ENCODE assay signal across 14 mouse cellular contexts in the genomic region with DNA sequence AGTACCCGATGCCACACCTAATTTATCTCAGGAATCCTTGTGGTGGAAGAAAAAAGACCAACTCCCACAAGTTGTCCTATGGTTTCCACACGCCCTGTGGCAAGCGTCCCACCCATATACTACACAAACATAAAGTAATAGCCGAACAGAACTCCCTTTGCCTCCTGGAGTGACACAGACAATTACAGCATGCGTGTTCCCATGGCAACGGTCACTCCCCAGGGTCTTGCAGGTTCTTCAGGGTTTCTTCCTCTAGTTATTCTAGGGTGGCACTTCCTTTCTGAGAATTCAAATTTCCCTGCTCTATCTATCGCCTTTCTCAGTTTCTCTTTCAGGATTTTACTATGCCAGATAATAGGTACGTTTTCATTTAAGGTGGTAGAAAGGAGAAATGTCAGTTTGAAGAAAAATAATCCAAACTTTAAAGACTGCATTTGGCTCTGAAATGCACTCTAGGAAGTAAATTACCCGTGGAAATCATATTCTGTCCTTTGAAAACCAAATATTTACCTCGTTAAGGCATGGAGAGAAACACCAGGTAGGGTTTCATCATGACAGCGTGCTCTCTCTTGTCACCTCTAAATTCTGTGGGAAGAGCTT. TPM values are rescaled to one million over a fixed set of nuclear protein-coding genes. Genes with fewer than 3 reads are reported as not detected.
DNase-seq lines count a peak whose midpoint lies in the region; ATAC-seq and TF ChIP-seq lines count a peak whose summit lies in the region.
"Had no signal": no experiment of that assay in that cellular context is flagged by ENCODE, and none has a peak within 500 bp of the region (broad histone marks: within the 10 kb centered on the region; RNA-seq: fewer than 3 reads in every experiment).

No protein-coding gene starts in this region.

- 44% methylated on average over 11 of the region's 11 CpGs for WGBS in liver, postnatal 0 days (ENCODE audit: insufficient replicate concordance)
- 58% methylated on average over 11 of the region's 11 CpGs for WGBS in intestine, embryonic 14.5 days
- whole genome bisulfite sequencing in heart, embryonic 11.5 days (ENCODE audit: insufficient replicate concordance) = 70% methylated on average over 11 of the region's 11 CpGs

- intact Hi-C loops in left cerebral cortex, postnatal 25 days (cut with DNase I) = no loop called here

- H3K4me3 ChIP-seq in liver, postnatal 0 days (ENCODE audit: low read depth, low read length) = no peak overlapping the region
- no peak overlapping the region for H3K4me3 ChIP-seq in ES-E14 (ENCODE audit: insufficient read depth in 1 of 2, low read depth in 1 of 2, low read length in 2 of 2, poor library complexity in 1 of 2, severe bottlenecking in 1 of 2)
- H3K4me3 ChIP-seq in intestine, embryonic 14.5 days (ENCODE audit: low read depth, low read length) = no peak overlapping the region
- H3K4me3 ChIP-seq in heart, embryonic 11.5 days (ENCODE audit: low read depth, low read length) = no peak overlapping the region
- H3K4me3 ChIP-seq: heart, embryonic 13.5 days; limb, embryonic 12.5 days; neural tube, embryonic 12.5 days had no signal

- no peak for ATAC-seq in liver, postnatal 0 days
- ATAC-seq in intestine, embryonic 14.5 days (replicated peaks; ENCODE audit: low FRiP score, low TSS enrichment, low read depth) = peak; percentile 81; the same call in 1 of the 2 replicates
- no peak for ATAC-seq in heart, embryonic 11.5 days (replicated peaks; ENCODE audit: insufficient number of reproducible peaks, low FRiP score, low TSS enrichment)

- in situ Hi-C loops in ES-E14 (cut with MboI; ENCODE audit: low sequenced_read_pairs in 2 of 2, unreplicated experiment in 2 of 2) = no loop called here

- peak overlapping the region; percentile 24; the same call in 1 of the 2 replicates for H3K4me2 ChIP-seq in liver, postnatal 0 days (ENCODE audit: low read depth, low read length)
- no peak overlapping the region for H3K4me2 ChIP-seq in intestine, embryonic 14.5 days (ENCODE audit: low read length)
- H3K4me2 ChIP-seq in heart, embryonic 11.5 days = no peak overlapping the region
- H3K4me2 ChIP-seq: heart, embryonic 13.5 days; limb, embryonic 12.5 days; neural tube, embryonic 12.5 days had no signal

- H3K27me3 ChIP-seq in liver, postnatal 0 days (ENCODE audit: insufficient read depth, low read length) = no peaks in the 10 kb centered on the region
- H3K27me3 ChIP-seq in intestine, embryonic 14.5 days (replicated peaks; ENCODE audit: control insufficient read depth, insufficient read depth, low read length) = no peaks in the 10 kb centered on the region
- H3K27me3 ChIP-seq in heart, embryonic 11.5 days (ENCODE audit: control insufficient read depth, insufficient read depth, low read length) = no peaks in the 10 kb centered on the region
- H3K27me3 ChIP-seq: heart, embryonic 13.5 days; limb, embryonic 12.5 days; neural tube, embryonic 12.5 days had no signal

- no peak for TF ChIP-seq EP300 in liver, postnatal 0 days (IDR thresholded peaks at IDR 0.05; ENCODE audit: low read depth)

- no peaks in the 10 kb centered on the region; the same call in 1 of the 2 replicates for H3K9me3 ChIP-seq in liver, postnatal 0 days (ENCODE audit: low read length)
- no peaks in the 10 kb centered on the region for H3K9me3 ChIP-seq in ES-E14 (ENCODE audit: control insufficient read depth, insufficient read depth, low read depth, low read length)
- 0 out of 2 replicates have a peak, but pooled peaks cover 2% of the 10 kb centered on the region for H3K9me3 ChIP-seq in intestine, embryonic 14.5 days (ENCODE audit: control insufficient read depth, low read length)
- H3K9me3 ChIP-seq in heart, embryonic 11.5 days (replicated peaks; ENCODE audit: control insufficient read depth, low read length) = no peaks in the 10 kb centered on the region
- H3K9me3 ChIP-seq: neural tube, embryonic 12.5 days had no signal

- no peak for TF ChIP-seq CTCF in liver, postnatal 0 days (IDR thresholded peaks at IDR 0.05; ENCODE audit: low read depth)

- no peak overlapping the region for H3K9ac ChIP-seq in liver, postnatal 0 days (replicated peaks)
- no peak overlapping the region for H3K9ac ChIP-seq in ES-E14 (ENCODE audit: insufficient read depth, low read depth, low read length, poor library complexity, severe bottlenecking)
- no peak overlapping the region for H3K9ac ChIP-seq in intestine, embryonic 14.5 days (ENCODE audit: low read length)
- no peak overlapping the region for H3K9ac ChIP-seq in heart, embryonic 11.5 days (ENCODE audit: low read depth, low read length)
- H3K9ac ChIP-seq: heart, embryonic 13.5 days; limb, embryonic 12.5 days; neural tube, embryonic 12.5 days had no signal

- H3K27ac ChIP-seq in liver, postnatal 0 days (ENCODE audit: low read depth) = no peak overlapping the region
- no peak overlapping the region for H3K27ac ChIP-seq in ES-E14 (ENCODE audit: insufficient read depth, low read depth, low read length, poor library complexity, severe bottlenecking)
- H3K27ac ChIP-seq in intestine, embryonic 14.5 days (ENCODE audit: low read depth) = no peak overlapping the region
- H3K27ac ChIP-seq in heart, embryonic 11.5 days (ENCODE audit: low read depth, low read length) = no peak overlapping the region
- H3K27ac ChIP-seq: heart, embryonic 13.5 days; limb, embryonic 12.5 days; macrophage; neural tube, embryonic 12.5 days had no signal

- peak; percentile 67 for DNase-seq in liver, postnatal 0 days
- DNase-seq in liver = no peak
- DNase-seq in ES-E14 (ENCODE audit: low read depth, low spot score) = peak; percentile 47
- DNase-seq in intestine, embryonic 14.5 days (ENCODE audit: low spot score) = no peak
- DNase-seq in spleen, postnatal 36 days (ENCODE audit: low spot score in 2 of 2) = peak; percentile 91 to 93
- DNase-seq in left cerebral cortex, postnatal 25 days (ENCODE audit: low spot score in 2 of 2) = no peak
- DNase-seq in left cerebral cortex, adult 11 months (ENCODE audit: low spot score) = no peak
- DNase-seq: embryo, embryonic 11 days; kidney, adult 9 months had no signal

- H3K36me3 ChIP-seq in liver, postnatal 0 days (replicated peaks; ENCODE audit: insufficient read depth, low read length) = no peaks in the 10 kb centered on the region
- H3K36me3 ChIP-seq in ES-E14 (ENCODE audit: control insufficient read depth, insufficient read depth, low read length, poor library complexity, severe bottlenecking) = no peaks in the 10 kb centered on the region
- no peaks in the 10 kb centered on the region for H3K36me3 ChIP-seq in intestine, embryonic 14.5 days (ENCODE audit: control insufficient read depth, insufficient read depth, low read length)
- H3K36me3 ChIP-seq in heart, embryonic 11.5 days (ENCODE audit: control insufficient read depth, insufficient read depth, low read length) = no peaks in the 10 kb centered on the region
- H3K36me3 ChIP-seq: heart, embryonic 13.5 days; limb, embryonic 12.5 days; neural tube, embryonic 12.5 days had no signal

- peaks cover 13% of the 10 kb centered on the region; the same call in 1 of the 2 replicates for H3K4me1 ChIP-seq in liver, postnatal 0 days (ENCODE audit: insufficient read depth)
- H3K4me1 ChIP-seq in ES-E14 (ENCODE audit: control insufficient read depth in 2 of 2, insufficient read depth in 2 of 2, low read length in 2 of 2, poor library complexity in 1 of 2) = peaks cover 0 to 7% of the 10 kb centered on the region in 2 experiments; a peak in 2 of 4 replicates
- H3K4me1 ChIP-seq in intestine, embryonic 14.5 days (replicated peaks; ENCODE audit: control insufficient read depth, insufficient read depth, low read length) = no peaks in the 10 kb centered on the region
- H3K4me1 ChIP-seq in heart, embryonic 11.5 days (ENCODE audit: control insufficient read depth, insufficient read depth, low read length) = no peaks in the 10 kb centered on the region
- H3K4me1 ChIP-seq: limb, embryonic 12.5 days; neural tube, embryonic 12.5 days had no signal

TF ChIP-seq in ES-E14, 5 proteins besides CTCF, POLR2A, EP300 and RAD21:
- TF ChIP-seq CHD2 (IDR thresholded peaks at IDR 0.05; ENCODE audit: low read depth, low read length) (no peak), HCFC1 (IDR thresholded peaks at IDR 0.05; ENCODE audit: borderline replicate concordance, insufficient read depth, low read length) (no peak), MAFK (IDR thresholded peaks at IDR 0.05; ENCODE audit: insufficient read depth, low read depth, low read length) (no peak), ZC3H11A (IDR thresholded peaks at IDR 0.05; ENCODE audit: borderline replicate concordance, low read depth, low read length) (no peak), ZNF384 (IDR thresholded peaks at IDR 0.05; ENCODE audit: low read depth, low read length) (no peak)

RNA-seq across cellular contexts. Expression of a gene that starts 25.9 kb away (rescaled TPM):
- polyA plus RNA-seq in liver, postnatal 0 days (2015; fragmentation: Nextera tagmentation; extraction: Ambion mirVana) = 104 and 109 TPM in 2 replicates
- total RNA-seq in ES-E14 (2012; rRNA removed) = 28.1 and 30.5 TPM in 2 replicates
- polyA plus RNA-seq in intestine, embryonic 14.5 days (2014; fragmentation: Nextera tagmentation; extraction: Ambion mirVana) = 256 and 280 TPM in 2 replicates
- polyA plus RNA-seq in heart, embryonic 11.5 days (2014; fragmentation: Nextera tagmentation; extraction: Ambion mirVana) = 7.1 and 8.2 TPM in 2 replicates
- total RNA-seq in left cerebral cortex, postnatal 25 days (2021) = not detected

Comparison
In these comparisons a context has a peak if more than half of its experiments do, and no peak if none do; other contexts are left out.
1. DNase-seq: peak in liver, postnatal 0 days (single experiment), ES-E14 (single experiment) and spleen, postnatal 36 days (2 of 2); none in liver (single experiment), intestine, embryonic 14.5 days (single experiment), left cerebral cortex, postnatal 25 days (0 of 2) and left cerebral cortex, adult 11 months (single experiment).
2. RNA of a gene that starts 25.9 kb away (polyA plus RNA-seq): 256 to 280 TPM in intestine, embryonic 14.5 days and 104 to 109 TPM in liver, postnatal 0 days; 7.1 to 8.2 TPM in heart, embryonic 11.5 days; every median in the first group is over 10 times any median in the second.